Mouse (Mus musculus): ENCODE data around the gene Shld1.

GRCm38 (mm10) chr2:132741862-132742347 is 55.2 kb downstream of the Shld1 start:
- no peak for TF ChIP-seq POLR2A (IDR thresholded peaks at IDR 0.05; ENCODE audit: extremely low read depth, insufficient read depth, low read length)
- no peak for TF ChIP-seq CTCF (IDR thresholded peaks at IDR 0.05; ENCODE audit: low read depth, low read length)
